19 mouse cellular contexts compared by ENCODE assay signal in the genomic region with DNA sequence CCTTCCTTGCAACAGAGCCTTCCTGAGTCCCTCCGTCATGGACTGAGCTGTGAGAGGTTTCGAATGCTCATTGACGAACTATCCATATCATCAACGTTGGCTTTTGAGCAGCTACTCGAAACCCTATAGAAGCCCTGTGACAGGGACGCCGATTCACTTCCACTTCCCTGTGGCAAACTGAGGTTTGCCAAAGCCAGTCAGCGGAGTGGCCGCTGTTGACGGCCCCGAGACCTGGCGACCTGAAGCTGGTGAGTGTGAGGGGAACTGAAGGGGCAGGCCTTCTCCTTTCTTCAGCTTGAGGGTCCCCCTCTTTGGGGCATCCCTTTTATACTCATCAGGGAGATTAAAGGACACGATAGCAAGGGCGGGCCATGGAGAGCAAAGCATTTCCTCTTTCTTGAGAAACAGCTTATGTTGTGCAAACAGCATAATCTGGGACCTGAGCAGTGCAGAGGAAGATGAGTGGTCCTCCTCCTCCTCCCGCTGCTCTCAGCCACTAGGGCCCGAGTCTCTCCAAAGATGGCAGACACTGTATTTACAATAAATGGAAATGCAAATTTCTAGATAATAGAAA.
DNase-seq lines count a peak whose midpoint lies in the region; ATAC-seq and TF ChIP-seq lines count a peak whose summit lies in the region.
"Had no signal": no experiment of that assay in that cellular context is flagged by ENCODE, and none has a peak within 500 bp of the region (broad histone marks: within the 10 kb centered on the region; RNA-seq: fewer than 3 reads in every experiment).

No protein-coding gene starts in this region.

- WGBS in lung, postnatal 0 days = 79% methylated on average over 16 of the region's 16 CpGs
- WGBS in bone marrow, adult 2 months = 31% methylated on average over 16 of the region's 16 CpGs
- WGBS in macrophage (ENCODE audit: missing documents) = 13% methylated on average over 16 of the region's 16 CpGs

- intact Hi-C loops in left cerebral cortex, postnatal 36 days (cut with DNase I) = no loop called here

- no peak for ATAC-seq in lung, postnatal 0 days
- ATAC-seq in neutrophil, adult 5-6 weeks (ENCODE audit: extremely low read depth, insufficient number of reproducible peaks, low FRiP score, poor library complexity, severe bottlenecking) = peak; percentile 46; the same call in 1 of the 2 replicates
- ATAC-seq: intestine, postnatal 0 days had no signal

- no peak overlapping the region for H3K27ac ChIP-seq in lung, postnatal 0 days (ENCODE audit: low read length)
- H3K27ac ChIP-seq in bone marrow, adult 2 months (ENCODE audit: control insufficient read depth, insufficient read depth, low read depth, low read length, poor library complexity) = peak overlapping the region; percentile 75
- H3K27ac ChIP-seq in macrophage = peak overlapping the region; percentile 64
- H3K27ac ChIP-seq: embryonic facial prominence, embryonic 12.5 days; forebrain, embryonic 12.5 days; heart, embryonic 10.5 days; hindbrain, postnatal 0 days; layer of hippocampus, adult 2 months; neural tube, embryonic 13.5 days had no signal

- no peaks in the 10 kb centered on the region for H3K9me3 ChIP-seq in lung, postnatal 0 days (ENCODE audit: low read length)
- H3K9me3 ChIP-seq: embryonic facial prominence, embryonic 12.5 days; forebrain, embryonic 12.5 days; heart, embryonic 10.5 days; neural tube, embryonic 13.5 days had no signal

- no peaks in the 10 kb centered on the region for H3K27me3 ChIP-seq in lung, postnatal 0 days (replicated peaks; ENCODE audit: insufficient read depth, low read length)
- H3K27me3 ChIP-seq: embryonic facial prominence, embryonic 12.5 days; forebrain, embryonic 12.5 days; neural tube, embryonic 13.5 days had no signal

- no peaks in the 10 kb centered on the region for H3K4me1 ChIP-seq in lung, postnatal 0 days (ENCODE audit: insufficient read depth, low read depth, low read length)
- H3K4me1 ChIP-seq in bone marrow, adult 2 months (ENCODE audit: control insufficient read depth, insufficient read depth, low read length) = no peaks in the 10 kb centered on the region; the same call in none of the 2 replicates
- H3K4me1 ChIP-seq: embryonic facial prominence, embryonic 12.5 days; forebrain, embryonic 12.5 days had no signal

- TF ChIP-seq EP300 in lung, postnatal 0 days (IDR thresholded peaks at IDR 0.05) = no peak

- peaks cover 34% of the 10 kb centered on the region; the same call in 1 of the 2 replicates for H3K79me2 ChIP-seq in macrophage (ENCODE audit: inconsistent target)

- H3K36me3 ChIP-seq in lung, postnatal 0 days (ENCODE audit: insufficient read depth, low read length) = peaks cover 15% of the 10 kb centered on the region; the same call in 1 of the 2 replicates
- H3K36me3 ChIP-seq in macrophage (ENCODE audit: inconsistent target) = peaks cover 32% of the 10 kb centered on the region

- H3K9ac ChIP-seq in lung, postnatal 0 days (replicated peaks; ENCODE audit: low read depth) = no peak overlapping the region
- H3K9ac ChIP-seq: embryonic facial prominence, embryonic 12.5 days; forebrain, embryonic 12.5 days; neural tube, embryonic 13.5 days had no signal

- DNase-seq in lung, postnatal 0 days (ENCODE audit: low spot score) = peak; percentile 25
- DNase-seq in lung, postnatal 14 days = no peak
- DNase-seq in left cerebral cortex, postnatal 36 days (ENCODE audit: low spot score in 2 of 2) = no peak
- DNase-seq in urinary bladder, postnatal 36 days (ENCODE audit: low spot score in 2 of 2) = no peak
- DNase-seq: adrenal gland, postnatal 14 days; cerebellum, postnatal 10 days; kidney, postnatal 25 days had no signal

- no peak for TF ChIP-seq POLR2A in bone marrow, adult 2 months (IDR thresholded peaks at IDR 0.05; ENCODE audit: borderline replicate concordance, control insufficient read depth, low read depth, low read length)

- no peak overlapping the region for H3K4me2 ChIP-seq in lung, postnatal 0 days (replicated peaks; ENCODE audit: low read depth, low read length)
- H3K4me2 ChIP-seq: embryonic facial prominence, embryonic 12.5 days; forebrain, embryonic 12.5 days; midbrain, embryonic 11.5 days; neural tube, embryonic 13.5 days had no signal

- no peak for TF ChIP-seq CTCF in lung, postnatal 0 days (IDR thresholded peaks at IDR 0.05)
- TF ChIP-seq CTCF in bone marrow, adult 2 months (IDR thresholded peaks at IDR 0.05; ENCODE audit: control insufficient read depth, insufficient read depth, low read length) = no peak

- no peak overlapping the region for H3K4me3 ChIP-seq in lung, postnatal 0 days (ENCODE audit: low read depth, low read length)
- peak overlapping the region; percentile 39 for H3K4me3 ChIP-seq in bone marrow, adult 2 months (replicated peaks; ENCODE audit: control insufficient read depth, low read depth, low read length)
- no peak overlapping the region for H3K4me3 ChIP-seq in macrophage (ENCODE audit: inconsistent target)
- H3K4me3 ChIP-seq: embryonic facial prominence, embryonic 12.5 days; forebrain, embryonic 12.5 days; heart, embryonic 10.5 days; layer of hippocampus, adult 2 months; myocyte; neural tube, embryonic 13.5 days had no signal
